19 mouse cellular contexts compared by ENCODE assay signal in the genomic region with DNA sequence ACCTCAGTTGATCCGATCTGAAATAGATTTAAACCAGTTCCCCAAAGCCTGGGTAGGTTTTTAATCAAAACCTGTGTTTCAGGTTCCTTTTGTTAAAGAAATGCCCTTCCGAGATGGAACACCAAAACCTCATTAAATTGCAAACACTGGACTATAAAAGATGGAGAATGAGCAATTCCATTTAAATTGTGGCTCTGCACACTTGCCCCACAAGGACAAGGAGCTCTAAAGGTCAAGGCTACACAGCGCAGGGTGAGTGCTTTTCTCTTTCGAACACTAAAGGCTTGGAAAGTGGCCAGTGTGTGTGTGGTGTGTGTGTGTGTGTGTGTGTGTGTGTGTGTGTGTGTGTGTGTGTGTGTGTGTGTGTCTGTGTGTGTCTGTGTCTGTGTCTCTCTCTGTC.
DNase-seq lines count a peak whose midpoint lies in the region; ATAC-seq and TF ChIP-seq lines count a peak whose summit lies in the region.
"Had no signal": no experiment of that assay in that cellular context is flagged by ENCODE, and none has a peak within 500 bp of the region (broad histone marks: within the 10 kb centered on the region; RNA-seq: fewer than 3 reads in every experiment).

No protein-coding gene starts in this region.

- H3K9me3 ChIP-seq in hindbrain, embryonic 10.5 days: peaks cover 19% of the 10 kb centered on the region
- H3K9me3 ChIP-seq in hindbrain, embryonic 13.5 days: peaks cover 9% of the 10 kb centered on the region; the same call in 1 of the 2 replicates
- no peaks in the 10 kb centered on the region for H3K9me3 ChIP-seq in ES-E14 (ENCODE audit: control insufficient read depth, insufficient read depth, low read depth, low read length)
- H3K9me3 ChIP-seq in forebrain, embryonic 15.5 days: no peaks in the 10 kb centered on the region
- no peaks in the 10 kb centered on the region for H3K9me3 ChIP-seq in limb, embryonic 10.5 days (replicated peaks)
- H3K9me3 ChIP-seq: limb, embryonic 15.5 days had no signal

- H3K4me1 ChIP-seq in hindbrain, embryonic 10.5 days (replicated peaks): peaks cover 34% of the 10 kb centered on the region
- peaks cover 13% of the 10 kb centered on the region for H3K4me1 ChIP-seq in hindbrain, embryonic 13.5 days (replicated peaks)
- peaks cover 8 to 13% of the 10 kb centered on the region in 2 experiments for H3K4me1 ChIP-seq in ES-E14 (ENCODE audit: control insufficient read depth in 2 of 2, insufficient read depth in 2 of 2, low read length in 2 of 2, poor library complexity in 1 of 2)
- H3K4me1 ChIP-seq in forebrain, embryonic 15.5 days: peaks cover 10% of the 10 kb centered on the region
- H3K4me1 ChIP-seq in limb, embryonic 10.5 days: peaks cover 5% of the 10 kb centered on the region; the same call in 1 of the 2 replicates

- peak; percentile 4 for DNase-seq in hindbrain, embryonic 10.5 days (ENCODE audit: low spot score)
- no peak for DNase-seq in ES-E14 (ENCODE audit: low read depth, low spot score)
- peak; percentile 24 for DNase-seq in adrenal gland, postnatal 25 days
- no peak for DNase-seq in limb, embryonic 10.5 days (ENCODE audit: low spot score)
- no peak for DNase-seq in spleen, postnatal 4 days (ENCODE audit: low spot score in 2 of 2)
- no peak for DNase-seq in frontal cortex, postnatal 25 days (ENCODE audit: low spot score in 2 of 2)
- DNase-seq: B cell, adult 2 months; cerebellum, adult 2 months; kidney, adult 18-20 months; kidney, postnatal 14 days; layer of hippocampus, adult 9-11 months; lung, adult 18-20 months; spleen, adult 18-20 months; thymus, postnatal 36 days had no signal

- no peak overlapping the region for H3K4me2 ChIP-seq in hindbrain, embryonic 13.5 days
- H3K4me2 ChIP-seq in forebrain, embryonic 15.5 days (replicated peaks): no peak overlapping the region
- H3K4me2 ChIP-seq: limb, embryonic 15.5 days had no signal

- 50% methylated on average over 4 of the region's 4 CpGs for WGBS in hindbrain, embryonic 10.5 days
- 40% methylated on average over 4 of the region's 4 CpGs for WGBS in hindbrain, embryonic 13.5 days
- WGBS in forebrain, embryonic 15.5 days: 8% methylated on average over 4 of the region's 4 CpGs
- WGBS in limb, embryonic 10.5 days: 84% methylated on average over 4 of the region's 4 CpGs

- no peak overlapping the region for H3K9ac ChIP-seq in hindbrain, embryonic 13.5 days
- H3K9ac ChIP-seq in ES-E14 (ENCODE audit: insufficient read depth, low read depth, low read length, poor library complexity, severe bottlenecking): no peak overlapping the region
- no peak overlapping the region for H3K9ac ChIP-seq in forebrain, embryonic 15.5 days (replicated peaks)
- H3K9ac ChIP-seq: limb, embryonic 15.5 days had no signal

- H3K27ac ChIP-seq in hindbrain, embryonic 10.5 days: peak overlapping the region; percentile 89
- H3K27ac ChIP-seq in hindbrain, embryonic 13.5 days: no peak overlapping the region
- peak overlapping the region; percentile 61; the same call in 1 of the 2 replicates for H3K27ac ChIP-seq in ES-E14 (ENCODE audit: insufficient read depth, low read depth, low read length, poor library complexity, severe bottlenecking)
- 0 out of 2 replicates have a peak overlapping the region, but pooled peaks have one; percentile 36 for H3K27ac ChIP-seq in forebrain, embryonic 15.5 days (replicated peaks)
- no peak overlapping the region for H3K27ac ChIP-seq in limb, embryonic 10.5 days
- H3K27ac ChIP-seq: limb, embryonic 15.5 days; macrophage had no signal

- no peak overlapping the region for H3K4me3 ChIP-seq in hindbrain, embryonic 10.5 days
- no peak overlapping the region for H3K4me3 ChIP-seq in hindbrain, embryonic 13.5 days
- H3K4me3 ChIP-seq in ES-E14 (ENCODE audit: insufficient read depth in 1 of 2, low read depth in 1 of 2, low read length in 2 of 2, poor library complexity in 1 of 2, severe bottlenecking in 1 of 2): no peak overlapping the region
- no peak overlapping the region for H3K4me3 ChIP-seq in forebrain, embryonic 15.5 days
- no peak overlapping the region for H3K4me3 ChIP-seq in limb, embryonic 10.5 days
- H3K4me3 ChIP-seq: limb, embryonic 15.5 days had no signal

- H3K27me3 ChIP-seq in hindbrain, embryonic 10.5 days (ENCODE audit: insufficient read depth, poor library complexity, severe bottlenecking): no peaks in the 10 kb centered on the region
- H3K27me3 ChIP-seq in hindbrain, embryonic 13.5 days: no peaks in the 10 kb centered on the region
- H3K27me3 ChIP-seq in forebrain, embryonic 15.5 days: no peaks in the 10 kb centered on the region
- H3K27me3 ChIP-seq in limb, embryonic 10.5 days (ENCODE audit: low read depth, poor library complexity, severe bottlenecking): no peaks in the 10 kb centered on the region
- H3K27me3 ChIP-seq: limb, embryonic 15.5 days had no signal

- in situ Hi-C loops in ES-E14 (cut with MboI; ENCODE audit: low sequenced_read_pairs in 2 of 2, unreplicated experiment in 2 of 2): no loop called here

- no peak for ATAC-seq in hindbrain, embryonic 13.5 days (ENCODE audit: low FRiP score)
- ATAC-seq in forebrain, embryonic 15.5 days (replicated peaks): 0 out of 2 replicates have a peak, but pooled peaks have one; percentile 24

- H3K36me3 ChIP-seq in hindbrain, embryonic 10.5 days: 0 out of 2 replicates have a peak, but pooled peaks cover 8% of the 10 kb centered on the region
- no peaks in the 10 kb centered on the region for H3K36me3 ChIP-seq in hindbrain, embryonic 13.5 days
- H3K36me3 ChIP-seq in ES-E14 (ENCODE audit: control insufficient read depth, insufficient read depth, low read length, poor library complexity, severe bottlenecking): no peaks in the 10 kb centered on the region
- H3K36me3 ChIP-seq in forebrain, embryonic 15.5 days: no peaks in the 10 kb centered on the region
- no peaks in the 10 kb centered on the region for H3K36me3 ChIP-seq in limb, embryonic 10.5 days
- H3K36me3 ChIP-seq: G1E; limb, embryonic 15.5 days had no signal

TF ChIP-seq in ES-E14, 5 proteins besides CTCF, POLR2A, EP300 and RAD21:
- no peak for TF ChIP-seq ZNF384 (IDR thresholded peaks at IDR 0.05; ENCODE audit: low read depth, low read length)
- TF ChIP-seq HCFC1 (IDR thresholded peaks at IDR 0.05; ENCODE audit: borderline replicate concordance, insufficient read depth, low read length): no peak
- no peak for TF ChIP-seq ZC3H11A (IDR thresholded peaks at IDR 0.05; ENCODE audit: borderline replicate concordance, low read depth, low read length)
- no peak for TF ChIP-seq MAFK (IDR thresholded peaks at IDR 0.05; ENCODE audit: insufficient read depth, low read depth, low read length)
- TF ChIP-seq CHD2 (IDR thresholded peaks at IDR 0.05; ENCODE audit: low read depth, low read length): no peak

Comparison
In these comparisons a context has a peak if more than half of its experiments do, and no peak if none do; other contexts are left out.
1. H3K27ac ChIP-seq: peak in hindbrain, embryonic 10.5 days (single experiment), ES-E14 (single experiment) and forebrain, embryonic 15.5 days (single experiment); none in hindbrain, embryonic 13.5 days (single experiment) and limb, embryonic 10.5 days (single experiment).
2. DNase-seq: peak in hindbrain, embryonic 10.5 days (single experiment) and adrenal gland, postnatal 25 days (single experiment); none in ES-E14 (single experiment), limb, embryonic 10.5 days (single experiment), spleen, postnatal 4 days (0 of 2) and frontal cortex, postnatal 25 days (0 of 2).